Mouse (Mus musculus) cortical plate, adult 2 months (tissue): ENCODE data around the gene Fgfr2.

ENCODE experiments used
- CTCF ChIP-seq: fragments of 200-500 bp; IDR thresholded peaks from 2 replicates; pipeline ENCODE4 v1.5.1; 2011; ENCODE audit warnings: mild to moderate bottlenecking, control low read depth, low read length; ENCODE audit not compliant: insufficient read depth; ENCODE audit errors: extremely low read depth
- POLR2A ChIP-seq: fragments of 200-500 bp; IDR thresholded peaks from 2 replicates; pipeline ENCODE4 v1.6.1; 2011; ENCODE audit warnings: mild to moderate bottlenecking, low read length, control low read depth; ENCODE audit not compliant: insufficient read depth; ENCODE audit errors: extremely low read depth

DNA sequence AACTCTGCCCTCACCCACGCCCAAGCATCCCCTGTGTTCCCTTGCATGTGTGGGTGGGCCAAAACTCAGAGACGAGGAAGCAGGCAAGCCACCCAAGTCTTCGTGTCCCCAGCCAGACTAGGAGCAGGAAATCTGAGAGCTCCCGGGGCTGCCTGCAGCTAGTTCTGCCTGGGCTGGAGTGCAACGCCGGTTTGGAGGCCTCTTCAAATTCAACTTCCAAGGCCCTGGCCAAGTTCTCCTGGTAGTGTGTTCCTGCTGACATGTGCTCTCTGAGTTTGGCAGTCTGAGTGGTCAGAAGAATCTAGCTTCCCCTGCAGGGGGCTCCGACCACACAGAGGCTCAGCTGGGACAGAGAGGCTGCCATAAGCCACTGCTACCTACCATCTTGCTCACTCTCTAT lies 2948.6 kb downstream of the Fgfr2 start:
- no peak for TF ChIP-seq CTCF
- TF ChIP-seq POLR2A, result no peak
